ENCODE assay signal across 22 mouse cellular contexts in the genomic region with DNA sequence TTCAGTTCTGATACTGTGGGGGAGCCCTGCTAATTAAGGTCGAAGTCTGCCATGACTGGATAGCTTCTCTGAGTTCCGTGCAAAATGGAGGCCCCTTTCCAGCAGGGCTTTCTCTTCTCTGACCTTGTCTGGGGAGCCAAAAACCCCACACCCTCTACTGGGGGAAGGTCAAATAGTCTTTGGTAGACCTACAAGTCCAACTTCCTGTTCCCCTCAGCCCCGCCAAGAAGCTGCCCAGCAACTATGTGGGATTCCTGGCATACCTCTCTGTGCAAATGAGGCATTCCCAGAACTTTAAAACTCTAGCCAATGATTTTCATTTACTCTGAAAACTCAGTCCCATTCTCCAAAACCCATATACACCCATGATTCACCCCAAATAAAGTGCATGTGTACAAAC. TPM values are rescaled to one million over a fixed set of nuclear protein-coding genes. Genes with fewer than 3 reads are reported as not detected.
DNase-seq lines count a peak whose midpoint lies in the region; ATAC-seq and TF ChIP-seq lines count a peak whose summit lies in the region.
"Had no signal": no experiment of that assay in that cellular context is flagged by ENCODE, and none has a peak within 500 bp of the region (broad histone marks: within the 10 kb centered on the region; RNA-seq: fewer than 3 reads in every experiment).

No protein-coding gene starts in this region.

- no peak for ATAC-seq in heart, embryonic 15.5 days (replicated peaks; ENCODE audit: insufficient number of reproducible peaks, insufficient read depth, low FRiP score, low read depth)
- ATAC-seq in intestine, embryonic 16.5 days, result no peak
- no peak for ATAC-seq in hindbrain, postnatal 0 days
- ATAC-seq: forebrain, embryonic 13.5 days had no signal

- H3K4me2 ChIP-seq in heart, embryonic 15.5 days, result no peak overlapping the region
- no peak overlapping the region for H3K4me2 ChIP-seq in intestine, embryonic 16.5 days (ENCODE audit: low read depth, low read length)
- no peak overlapping the region for H3K4me2 ChIP-seq in hindbrain, postnatal 0 days (ENCODE audit: low read depth, low read length)
- H3K4me2 ChIP-seq: forebrain, embryonic 13.5 days; liver, embryonic 13.5 days; midbrain, embryonic 11.5 days; neural tube, embryonic 12.5 days had no signal

- peak overlapping the region; percentile 35 for H3K27ac ChIP-seq in heart, embryonic 15.5 days
- H3K27ac ChIP-seq in intestine, embryonic 16.5 days (ENCODE audit: low read length), result no peak overlapping the region
- no peak overlapping the region for H3K27ac ChIP-seq in hindbrain, postnatal 0 days
- H3K27ac ChIP-seq: forebrain, embryonic 13.5 days; hindbrain, embryonic 10.5 days; layer of hippocampus, adult 2 months; limb, embryonic 10.5 days; liver, embryonic 13.5 days; macrophage; neural tube, embryonic 12.5 days had no signal

- H3K9me3 ChIP-seq in heart, embryonic 15.5 days (replicated peaks), result no peaks in the 10 kb centered on the region
- 0 out of 2 replicates have a peak, but pooled peaks cover under 1% of the 10 kb centered on the region for H3K9me3 ChIP-seq in intestine, embryonic 16.5 days (ENCODE audit: control insufficient read depth, low read length)
- H3K9me3 ChIP-seq in hindbrain, postnatal 0 days (ENCODE audit: low read length), result no peaks in the 10 kb centered on the region
- H3K9me3 ChIP-seq: forebrain, embryonic 13.5 days; hindbrain, embryonic 10.5 days; limb, embryonic 10.5 days; liver, embryonic 13.5 days; neural tube, embryonic 12.5 days had no signal

- no peak for TF ChIP-seq CTCF in hindbrain, postnatal 0 days (IDR thresholded peaks at IDR 0.05; ENCODE audit: low read depth)

- no peaks in the 10 kb centered on the region for H3K27me3 ChIP-seq in heart, embryonic 15.5 days
- no peaks in the 10 kb centered on the region for H3K27me3 ChIP-seq in intestine, embryonic 16.5 days (replicated peaks; ENCODE audit: control insufficient read depth, insufficient read depth, low read length)
- H3K27me3 ChIP-seq in hindbrain, postnatal 0 days (ENCODE audit: insufficient read depth, low read length), result no peaks in the 10 kb centered on the region
- H3K27me3 ChIP-seq: forebrain, embryonic 13.5 days; liver, embryonic 13.5 days; neural tube, embryonic 12.5 days had no signal

- H3K4me3 ChIP-seq in heart, embryonic 15.5 days, result no peak overlapping the region
- H3K4me3 ChIP-seq in intestine, embryonic 16.5 days (ENCODE audit: low read length), result no peak overlapping the region
- H3K4me3 ChIP-seq in hindbrain, postnatal 0 days (ENCODE audit: low read length), result no peak overlapping the region
- H3K4me3 ChIP-seq: forebrain, embryonic 13.5 days; hindbrain, embryonic 10.5 days; layer of hippocampus, adult 2 months; limb, embryonic 10.5 days; liver, embryonic 13.5 days; neural tube, embryonic 12.5 days had no signal

- WGBS in heart, embryonic 15.5 days, result 65% methylated on average over 3 of the region's 3 CpGs
- WGBS in intestine, embryonic 16.5 days, result 82% methylated on average over 3 of the region's 3 CpGs
- 87% methylated on average over 3 of the region's 3 CpGs for WGBS in hindbrain, postnatal 0 days

- DNase-seq in heart, adult 9 months (ENCODE audit: low spot score in 2 of 2), result no peak
- DNase-seq in lung, postnatal 10 days, result peak; percentile 18
- no peak for DNase-seq in lung, postnatal 36 days
- peak; percentile 52 for DNase-seq in kidney, adult 9 months
- DNase-seq in yolk sac, embryonic 10.5 days (ENCODE audit: low spot score), result peak; percentile 18
- no peak for DNase-seq in hindbrain, postnatal 0 days (ENCODE audit: low spot score)
- DNase-seq: adrenal gland, adult 8-10 months; B cell, adult 2 months; cerebellum, adult 11 months; cerebellum, postnatal 25 days; liver, embryonic 13.5 days; spleen, adult 18-20 months; thymus, adult 2 months had no signal

- peaks cover 11% of the 10 kb centered on the region for H3K4me1 ChIP-seq in heart, embryonic 15.5 days (replicated peaks)
- no peaks in the 10 kb centered on the region for H3K4me1 ChIP-seq in intestine, embryonic 16.5 days (ENCODE audit: control insufficient read depth, insufficient read depth, low read length)
- H3K4me1 ChIP-seq in hindbrain, postnatal 0 days (ENCODE audit: insufficient read depth, low read length), result no peaks in the 10 kb centered on the region
- H3K4me1 ChIP-seq: forebrain, embryonic 13.5 days; hindbrain, embryonic 10.5 days; liver, embryonic 13.5 days; neural tube, embryonic 12.5 days had no signal

- H3K9ac ChIP-seq in heart, embryonic 15.5 days, result no peak overlapping the region
- H3K9ac ChIP-seq in intestine, embryonic 16.5 days (ENCODE audit: low read depth, low read length), result no peak overlapping the region
- H3K9ac ChIP-seq in hindbrain, postnatal 0 days (replicated peaks; ENCODE audit: low read length), result no peak overlapping the region
- H3K9ac ChIP-seq: forebrain, embryonic 13.5 days; liver, embryonic 13.5 days; neural tube, embryonic 12.5 days had no signal

- H3K36me3 ChIP-seq in heart, embryonic 15.5 days, result peaks cover 3% of the 10 kb centered on the region; the same call in 1 of the 2 replicates
- no peaks in the 10 kb centered on the region for H3K36me3 ChIP-seq in intestine, embryonic 16.5 days (ENCODE audit: control insufficient read depth, insufficient read depth, low read length)
- no peaks in the 10 kb centered on the region for H3K36me3 ChIP-seq in hindbrain, postnatal 0 days (ENCODE audit: insufficient read depth, low read length)
- H3K36me3 ChIP-seq: liver, embryonic 13.5 days; neural tube, embryonic 12.5 days had no signal

RNA-seq across cellular contexts. Expression of gene Cyp39a1, which starts 52.2 kb away (rescaled TPM):
- 48.3 and 57.1 TPM in 2 replicates for polyA plus RNA-seq in heart, embryonic 15.5 days (2015; fragmentation: Nextera tagmentation; extraction: Ambion mirVana)
- 13.2 and 15.1 TPM in 2 replicates for polyA plus RNA-seq in intestine, embryonic 16.5 days (2015; fragmentation: Nextera tagmentation; extraction: Ambion mirVana)
- 1.2 and 1.9 TPM in 2 replicates for total RNA-seq in hindbrain, postnatal 0 days (2014; rRNA removed)
- 13.3 and 16.0 TPM in 2 replicates for polyA plus RNA-seq in hindbrain, postnatal 0 days (2015; fragmentation: Nextera tagmentation; extraction: Ambion mirVana)

RNA-seq across cellular contexts. Expression of gene Slc25a27, which starts 52.4 kb away (rescaled TPM):
- 18.3 and 19.8 TPM in 2 replicates for polyA plus RNA-seq in heart, embryonic 15.5 days (2015; fragmentation: Nextera tagmentation; extraction: Ambion mirVana)
- polyA plus RNA-seq in intestine, embryonic 16.5 days (2015; fragmentation: Nextera tagmentation; extraction: Ambion mirVana), result 9.6 and 10.4 TPM in 2 replicates
- total RNA-seq in hindbrain, postnatal 0 days (2014; rRNA removed), result 41.8 and 45.1 TPM in 2 replicates
- polyA plus RNA-seq in hindbrain, postnatal 0 days (2015; fragmentation: Nextera tagmentation; extraction: Ambion mirVana), result 70.6 and 71.4 TPM in 2 replicates

Comparison
In these comparisons a context has a peak if more than half of its experiments do, and no peak if none do; other contexts are left out.
1. DNase-seq: peak in lung, postnatal 10 days (single experiment), kidney, adult 9 months (single experiment) and yolk sac, embryonic 10.5 days (single experiment); none in heart, adult 9 months (0 of 2), lung, postnatal 36 days (single experiment) and hindbrain, postnatal 0 days (single experiment).